Mouse (Mus musculus) myocyte (in vitro differentiated cells): ENCODE data around the gene Gm45261. TPM values are rescaled to one million over a fixed set of nuclear protein-coding genes. Genes with fewer than 3 reads are reported as not detected.

Source experiments
- H3K27me3 ChIP-seq: one replicate; pipeline ENCODE4 v1.6.1; 2011; ENCODE audit not compliant: control insufficient read depth, insufficient read depth, insufficient read length
- H3K36me3 ChIP-seq: one replicate; pipeline ENCODE4 v1.6.1; 2011; ENCODE audit not compliant: control insufficient read depth, insufficient read depth
- H3K4me2 ChIP-seq: one replicate; pipeline ENCODE4 v1.6.1; 2011; ENCODE audit warnings: low read depth, control low read depth
- H3K4me3 ChIP-seq: one replicate; pipeline ENCODE4 v1.5.1; 2011; ENCODE audit warnings: mild to moderate bottlenecking, control low read depth, moderate library complexity
- H3K79me2 ChIP-seq: one replicate; pipeline ENCODE4 v1.6.1; 2011; ENCODE audit not compliant: control insufficient read depth, insufficient read depth
- H3ac ChIP-seq: one replicate; pipeline ENCODE4 v1.6.1; 2011; ENCODE audit not compliant: control insufficient read depth, insufficient read length
- CEBPB ChIP-seq: IDR thresholded peaks from 2 replicates; pipeline ENCODE4 v1.6.1; 2011; ENCODE audit warnings: mild to moderate bottlenecking, moderate library complexity; ENCODE audit not compliant: poor library complexity, insufficient read depth, severe bottlenecking
- E2F4 ChIP-seq: IDR thresholded peaks from one replicate; pipeline ENCODE4 v1.6.1; 2011; ENCODE audit warnings: mild to moderate bottlenecking, control low read depth, moderate library complexity; ENCODE audit not compliant: insufficient read depth
- MAX ChIP-seq: IDR thresholded peaks from one replicate; pipeline ENCODE4 v1.6.1; 2011; ENCODE audit warnings: low read depth, mild to moderate bottlenecking, control low read depth
- MYOD1 ChIP-seq, 3 experiments: IDR thresholded peaks; one replicate each; pipeline ENCODE4 v1.6.1; 2011; ENCODE audit warnings: control low read depth in 2 of 3, low read depth in 2 of 3, mild to moderate bottlenecking in 2 of 3, moderate library complexity in 1 of 3; ENCODE audit not compliant: insufficient read length in 2 of 3, control insufficient read depth in 1 of 3
- MYOG ChIP-seq, 3 experiments: IDR thresholded peaks; one replicate each; pipeline ENCODE4 v1.6.1; 2011; ENCODE audit warnings: control low read depth in 2 of 3, low read depth in 2 of 3, mild to moderate bottlenecking in 2 of 3; ENCODE audit not compliant: insufficient read length in 2 of 3, control insufficient read depth in 1 of 3, insufficient read depth in 1 of 3
- POLR2A ChIP-seq: IDR thresholded peaks from one replicate; pipeline ENCODE4 v1.6.1; 2011; ENCODE audit warnings: low read depth, mild to moderate bottlenecking, control low read depth, moderate library complexity; ENCODE audit not compliant: insufficient read length
- POLR2AphosphoS2 ChIP-seq: IDR thresholded peaks from one replicate; pipeline ENCODE4 v1.6.1; 2011; ENCODE audit warnings: low read depth, control low read depth; ENCODE audit not compliant: insufficient read length
- REST ChIP-seq: IDR thresholded peaks from one replicate; pipeline ENCODE4 v1.6.1; 2011; ENCODE audit warnings: mild to moderate bottlenecking, control low read depth, moderate library complexity; ENCODE audit not compliant: insufficient read depth, insufficient read length
- SRF ChIP-seq: IDR thresholded peaks from one replicate; pipeline ENCODE4 v1.6.1; 2011; ENCODE audit warnings: low read depth; ENCODE audit not compliant: control insufficient read depth, insufficient read length
- TCF12 ChIP-seq: IDR thresholded peaks from one replicate; pipeline ENCODE4 v1.6.1; 2011; ENCODE audit warnings: mild to moderate bottlenecking, control low read depth; ENCODE audit not compliant: poor library complexity, insufficient read depth, severe bottlenecking
- TCF3 ChIP-seq: IDR thresholded peaks from one replicate; pipeline ENCODE4 v1.6.1; 2011; ENCODE audit warnings: low read depth, control low read depth; ENCODE audit not compliant: insufficient read length
- USF1 ChIP-seq: IDR thresholded peaks from one replicate; pipeline ENCODE4 v1.6.1; 2011; ENCODE audit warnings: low read depth, mild to moderate bottlenecking, control low read depth, moderate library complexity
- polyA plus RNA-seq: library from polyadenylated mRNA; unstranded; fragments of >200 nt; fragmentation: generic; extraction: Trizol; gene quantifications from one replicate; pipeline ENCODE4 v1.2.1, GENCODE M21; 2012; ENCODE audit warnings: missing spikeins

The Gm45261 gene
- polyA plus RNA-seq, 1 experiment, result not detected

DNA sequence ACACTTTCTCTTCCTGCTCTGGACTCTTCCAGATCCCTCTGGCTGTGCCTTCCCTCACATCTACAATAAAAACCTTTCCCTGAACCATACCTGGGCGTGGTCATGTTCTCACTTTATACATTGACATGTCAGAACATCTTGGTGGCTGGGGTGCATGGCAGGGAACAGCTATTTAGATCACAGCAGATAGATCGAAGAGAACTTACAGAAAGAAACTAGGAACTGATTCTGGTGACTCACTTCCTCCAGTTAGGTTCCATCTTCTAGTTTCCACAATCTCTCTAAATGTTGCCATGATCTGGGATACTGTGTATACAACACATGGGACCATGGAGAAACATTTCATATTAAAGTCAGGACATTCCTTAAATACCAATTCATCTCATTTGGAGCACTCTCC lies 7.3 kb downstream of the Gm45261 start:
- no peak overlapping the region for H3ac ChIP-seq
- TF ChIP-seq MYOG (IDR thresholded peaks at IDR 0.05; ENCODE audit: control insufficient read depth in 1 of 3, insufficient read depth in 1 of 3, insufficient read length in 2 of 3, low read depth in 2 of 3) (no peak), POLR2A (no peak), TCF3 (no peak), TCF12 (no peak), E2F4 (no peak), POLR2AphosphoS2 (no peak), SRF (no peak), MYOD1 (IDR thresholded peaks at IDR 0.05; ENCODE audit: control insufficient read depth in 1 of 3, insufficient read length in 2 of 3, low read depth in 2 of 3) (no peak), MAX (no peak), USF1 (no peak), CEBPB (no peak), REST (no peak)
- H3K4me3 ChIP-seq, result no peak overlapping the region
- no peaks in the 10 kb centered on the region for H3K36me3 ChIP-seq
- no peaks in the 10 kb centered on the region for H3K27me3 ChIP-seq
- H3K4me2 ChIP-seq, result no peak overlapping the region
- H3K79me2 ChIP-seq, result no peaks in the 10 kb centered on the region

DNA sequence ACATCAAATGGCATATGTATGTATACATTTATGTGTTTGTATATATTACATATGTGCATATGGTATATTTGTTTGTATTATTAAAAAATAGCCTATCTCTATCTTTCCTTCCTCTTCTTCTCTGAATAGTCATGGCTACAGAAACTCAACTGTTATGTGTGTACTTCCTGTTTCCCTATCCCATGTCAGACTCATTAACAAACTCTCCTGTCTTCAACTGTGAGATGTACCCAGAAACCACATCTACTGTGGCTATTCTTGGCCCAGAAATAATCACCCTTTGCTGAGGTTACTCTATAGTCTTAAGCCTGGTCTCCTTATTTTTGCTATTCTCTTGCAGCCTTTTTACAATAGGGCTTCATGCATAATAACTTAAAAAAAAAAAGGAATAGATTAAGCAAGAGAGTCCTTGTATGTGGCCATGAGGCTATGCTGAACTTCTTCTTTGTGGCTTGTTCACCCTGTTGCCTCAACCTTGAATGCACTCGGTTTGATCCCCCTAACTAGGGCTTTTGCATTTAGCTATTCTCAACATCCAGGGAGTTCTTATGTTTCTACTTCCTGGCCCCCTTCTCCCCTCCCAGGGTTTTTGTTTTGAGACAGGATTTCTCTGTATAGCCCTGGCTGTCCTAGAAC lies 9.2 kb downstream of the Gm45261 start:
- Histone ChIP-seq H3K4me3 (no peak overlapping the region), H3K27me3 (no peaks in the 10 kb centered on the region), H3K4me2 (no peak overlapping the region), H3K79me2 (no peaks in the 10 kb centered on the region), H3ac (no peak overlapping the region), H3K36me3 (no peaks in the 10 kb centered on the region)
- TF ChIP-seq E2F4, result no peak
- TF ChIP-seq MAX, result no peak

DNA sequence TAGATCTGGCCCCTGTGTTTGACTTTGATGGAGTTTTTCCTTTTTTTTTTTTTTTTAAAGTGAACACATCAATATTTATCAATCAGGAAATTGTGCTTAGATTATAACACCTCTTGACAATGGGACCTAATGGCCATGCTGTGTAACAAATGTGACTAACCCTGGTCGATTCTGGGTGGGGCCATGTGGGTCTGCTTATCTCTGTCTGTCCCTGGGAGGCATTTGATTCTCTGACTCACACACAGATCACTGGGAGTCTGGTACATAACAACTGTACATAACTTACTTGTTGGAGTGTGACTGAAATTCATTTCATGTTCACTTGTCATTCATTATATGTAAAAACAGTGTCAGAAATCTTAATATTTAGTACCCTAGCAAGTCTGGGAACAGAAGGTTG lies 13.7 kb downstream of the Gm45261 start:
- no peak overlapping the region for H3ac ChIP-seq
- TF ChIP-seq E2F4 (no peak), POLR2AphosphoS2 (no peak)
- H3K79me2 ChIP-seq, result no peaks in the 10 kb centered on the region

DNA sequence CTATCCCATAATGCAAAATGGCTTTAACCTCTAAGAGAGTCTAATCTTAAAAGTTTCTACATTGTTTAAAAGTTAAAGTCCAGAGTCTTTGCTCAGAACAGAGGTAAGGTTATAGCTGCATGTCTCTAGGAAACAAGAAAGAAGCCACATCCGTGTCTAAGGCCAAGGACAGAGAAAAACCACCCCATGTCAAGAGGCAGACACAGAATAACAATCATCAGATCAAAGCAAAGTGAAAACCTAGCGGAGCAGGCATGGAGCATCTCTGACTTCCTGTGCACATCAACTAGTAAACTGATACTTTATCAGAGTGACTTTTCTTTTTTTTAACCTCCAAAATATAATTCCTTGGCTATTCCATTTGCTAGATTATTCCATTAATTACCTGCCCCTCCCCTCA lies 20.3 kb downstream of the Gm45261 start:
- no peak for TF ChIP-seq TCF12
- no peak for TF ChIP-seq MAX
- TF ChIP-seq POLR2AphosphoS2, result no peak
- TF ChIP-seq CEBPB, result no peak
- TF ChIP-seq REST, result no peak
- no peak for TF ChIP-seq SRF
- no peak for TF ChIP-seq TCF3
- TF ChIP-seq POLR2A, result no peak
- no peak for TF ChIP-seq USF1
- Histone ChIP-seq H3ac (no peak overlapping the region), H3K27me3 (no peaks in the 10 kb centered on the region), H3K36me3 (no peaks in the 10 kb centered on the region), H3K79me2 (no peaks in the 10 kb centered on the region), H3K4me3 (no peak overlapping the region), H3K4me2 (no peak overlapping the region)

More for the DNA sequence above, 13.7 kb downstream of the Gm45261 start:
- H3K4me2 ChIP-seq, result peak overlapping the region; percentile 18
- no peaks in the 10 kb centered on the region for H3K36me3 ChIP-seq
- H3K27me3 ChIP-seq, result no peaks in the 10 kb centered on the region
- H3K4me3 ChIP-seq, result no peak overlapping the region

DNA sequence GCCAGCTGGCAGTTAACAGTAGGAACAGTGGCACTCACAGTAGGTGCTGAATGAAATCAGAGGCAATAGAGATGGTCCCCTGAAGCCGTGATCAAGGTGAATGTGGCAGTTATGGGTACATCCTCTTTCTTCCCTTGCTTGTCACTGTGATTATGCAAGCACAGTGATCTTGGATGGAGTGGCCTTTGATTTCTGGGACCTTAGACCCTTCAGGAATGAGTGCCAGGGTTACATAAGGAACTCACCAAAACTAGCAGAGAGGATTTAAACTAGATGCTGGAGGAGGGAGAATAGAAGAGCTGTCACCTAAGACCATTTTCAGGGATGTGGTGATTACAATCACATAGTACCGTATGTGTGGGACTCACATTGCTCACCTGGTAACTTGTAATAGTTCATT lies 22.7 kb downstream of the Gm45261 start:
- H3K4me2 ChIP-seq, result no peak overlapping the region
- no peaks in the 10 kb centered on the region for H3K27me3 ChIP-seq
- H3K36me3 ChIP-seq, result no peaks in the 10 kb centered on the region
- TF ChIP-seq MYOD1 (IDR thresholded peaks at IDR 0.05; ENCODE audit: control insufficient read depth in 1 of 3, insufficient read length in 2 of 3, low read depth in 2 of 3), result no peak
- no peak for TF ChIP-seq CEBPB
- no peak for TF ChIP-seq SRF
- no peak for TF ChIP-seq E2F4
- TF ChIP-seq POLR2A, result no peak
- no peak for TF ChIP-seq REST
- no peak for TF ChIP-seq POLR2AphosphoS2
- no peak for TF ChIP-seq MAX
- TF ChIP-seq TCF12, result no peak
- no peak for TF ChIP-seq USF1
- H3ac ChIP-seq, result no peak overlapping the region
- no peaks in the 10 kb centered on the region for H3K79me2 ChIP-seq
- no peak overlapping the region for H3K4me3 ChIP-seq

DNA sequence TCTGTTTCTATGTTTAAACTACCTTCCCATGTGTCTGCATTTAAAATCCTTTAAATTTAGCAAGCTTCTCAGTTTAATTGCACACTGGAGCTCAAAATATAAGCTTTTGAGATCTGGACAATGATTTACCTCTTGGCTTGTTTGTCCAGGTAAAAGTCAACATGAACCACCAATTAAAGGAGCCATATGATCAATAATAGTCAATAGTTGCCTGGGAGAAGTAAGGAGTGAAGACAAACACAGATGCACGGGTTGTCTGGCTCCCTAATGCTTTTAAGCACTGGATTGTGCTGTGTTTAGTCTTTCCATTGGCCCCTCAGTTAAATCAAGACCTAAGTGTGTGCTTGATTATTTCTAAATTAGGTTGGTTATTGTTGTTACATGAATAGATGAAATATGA lies 33.3 kb downstream of the Gm45261 start:
- Histone ChIP-seq H3K4me3 (no peak overlapping the region), H3K27me3 (no peaks in the 10 kb centered on the region), H3ac (no peak overlapping the region), H3K36me3 (no peaks in the 10 kb centered on the region), H3K79me2 (no peaks in the 10 kb centered on the region), H3K4me2 (no peak overlapping the region)
- TF ChIP-seq E2F4 (no peak), USF1 (no peak), MAX (no peak), POLR2A (no peak), MYOD1 (IDR thresholded peaks at IDR 0.05; ENCODE audit: control insufficient read depth in 1 of 3, insufficient read length in 2 of 3, low read depth in 2 of 3) (no peak), TCF12 (no peak), POLR2AphosphoS2 (no peak), REST (no peak)
